Mouse (Mus musculus) bone marrow, adult 2 months (tissue): Measurements from ENCODE around the gene Sort1. TPM values are rescaled to one million over a fixed set of nuclear protein-coding genes. Genes with fewer than 3 reads are reported as not detected.

Experiments
- H3K27ac ChIP-seq: fragments of 200-500 bp; 2 replicates; pipeline ENCODE4 v1.5.1; 2012; ENCODE audit warnings: low read depth, mild to moderate bottlenecking, control low read depth, inconsistent platforms, low read length; ENCODE audit not compliant: control insufficient read depth, poor library complexity, insufficient read depth
- H3K4me1 ChIP-seq: fragments of 200-500 bp; 2 replicates; pipeline ENCODE4 v1.6.1; 2011; ENCODE audit warnings: low read length; ENCODE audit not compliant: control insufficient read depth, insufficient read depth
- H3K4me3 ChIP-seq: fragments of 200-500 bp; replicated peaks from 2 replicates; pipeline ENCODE3; 2011; ENCODE audit warnings: mild to moderate bottlenecking, low read depth, low read length, control low read depth; ENCODE audit not compliant: control insufficient read depth
- CTCF ChIP-seq: fragments of 200-500 bp; IDR thresholded peaks from 2 replicates; pipeline ENCODE4 v1.5.1; 2011; ENCODE audit warnings: low read length, control low read depth; ENCODE audit not compliant: control insufficient read depth, insufficient read depth
- POLR2A ChIP-seq: fragments of 200-500 bp; IDR thresholded peaks from 2 replicates; pipeline ENCODE4 v1.6.1; 2011; ENCODE audit warnings: low read depth, mild to moderate bottlenecking, control low read depth, low read length, borderline replicate concordance; ENCODE audit not compliant: control insufficient read depth
- WGBS: fragments of 180-500 bp; shearing (Covaris S2); methylation state at CpG from one replicate; pipeline ENCODE4 v1.1.7; 2018; 5-methylcytosine and 5-hydroxymethylcytosine counted together
- polyA plus RNA-seq: library from polyadenylated mRNA; stranded (reverse); fragments of >200 nt; gene quantifications from 2 replicates; pipeline ENCODE4 v1.2.4, GENCODE M21; 2011; ENCODE audit warnings: low replicate concordance; ENCODE audit not compliant: missing spikeins, insufficient read depth, insufficient read length

Sort1 gene
- polyA plus RNA-seq, 1 experiment, result 15.6 TPM

- H3K4me3 ChIP-seq, result no peak overlapping the region
- no peak for TF ChIP-seq POLR2A
- H3K27ac ChIP-seq, result no peak overlapping the region
- H3K4me1 ChIP-seq, result no peaks in the 10 kb centered on the region; the same call in 1 of the 2 replicates
- 89% methylated on average over 3 of the region's 3 CpGs for WGBS
These were observed 39.1 kb downstream of the Sort1 start for GRCm38 (mm10) chr3:108322962-108323361.

GRCm38 (mm10) chr3:108324837-108325236 is 41.0 kb downstream of the Sort1 start:
- WGBS, result 91% methylated on average over 4 of the region's 4 CpGs
- no peaks in the 10 kb centered on the region; the same call in 1 of the 2 replicates for H3K4me1 ChIP-seq
- H3K27ac ChIP-seq, result no peak overlapping the region
- H3K4me3 ChIP-seq, result no peak overlapping the region
- no peak for TF ChIP-seq POLR2A
- TF ChIP-seq CTCF, result no peak

- WGBS, result 82% methylated on average over 9 of the region's 9 CpGs
- TF ChIP-seq POLR2A (no peak), CTCF (no peak)
These were observed 41.6 kb downstream of the Sort1 start for GRCm38 (mm10) chr3:108325521-108325920.

GRCm38 (mm10) chr3:108327275-108327674 is 43.4 kb downstream of the Sort1 start:
- Histone ChIP-seq H3K4me3 (no peak overlapping the region), H3K27ac (no peak overlapping the region), H3K4me1 (no peaks in the 10 kb centered on the region; the same call in 1 of the 2 replicates)
- 92% methylated on average over 8 of the region's 8 CpGs for WGBS
- TF ChIP-seq POLR2A, result no peak
- TF ChIP-seq CTCF, result no peak

More at GRCm38 (mm10) chr3:108325521-108325920, 41.6 kb downstream of the Sort1 start:
- Histone ChIP-seq H3K27ac (no peak overlapping the region), H3K4me3 (no peak overlapping the region), H3K4me1 (no peaks in the 10 kb centered on the region; the same call in 1 of the 2 replicates)

GRCm38 (mm10) chr3:108327916-108328315 is 44.0 kb downstream of the Sort1 start:
- 74% methylated on average over 3 of the region's 3 CpGs for WGBS
- no peaks in the 10 kb centered on the region; the same call in 1 of the 2 replicates for H3K4me1 ChIP-seq
- TF ChIP-seq POLR2A, result no peak
- no peak for TF ChIP-seq CTCF
- H3K27ac ChIP-seq, result no peak overlapping the region
- no peak overlapping the region for H3K4me3 ChIP-seq

- 28% methylated on average over 9 of the region's 9 CpGs for WGBS
- H3K27ac ChIP-seq, result no peak overlapping the region
- TF ChIP-seq POLR2A, result no peak
- no peak for TF ChIP-seq CTCF
- no peaks in the 10 kb centered on the region for H3K4me1 ChIP-seq
- no peak overlapping the region for H3K4me3 ChIP-seq
These were observed 44.6 kb downstream of the Sort1 start for GRCm38 (mm10) chr3:108328441-108328841.

- WGBS, result 89% methylated on average over 6 of the region's 6 CpGs
- H3K4me3 ChIP-seq, result no peak overlapping the region
- H3K27ac ChIP-seq, result no peak overlapping the region
- no peaks in the 10 kb centered on the region for H3K4me1 ChIP-seq
- TF ChIP-seq CTCF (no peak), POLR2A (no peak)
These were observed 46.9 kb downstream of the Sort1 start for GRCm38 (mm10) chr3:108330812-108331211.

GRCm38 (mm10) chr3:108336878-108337277 is 53.0 kb downstream of the Sort1 start:
- H3K4me1 ChIP-seq, result no peaks in the 10 kb centered on the region
- no peak overlapping the region for H3K27ac ChIP-seq
- no peak overlapping the region for H3K4me3 ChIP-seq
- WGBS, result 86% methylated on average over 5 of the region's 5 CpGs
- no peak for TF ChIP-seq POLR2A
- no peak for TF ChIP-seq CTCF

- WGBS, result 77% methylated on average over 2 of the region's 2 CpGs
- no peak for TF ChIP-seq CTCF
- TF ChIP-seq POLR2A, result no peak
These were observed 57.2 kb downstream of the Sort1 start for GRCm38 (mm10) chr3:108341040-108341439.

GRCm38 (mm10) chr3:108342185-108342584 is 58.3 kb downstream of the Sort1 start:
- WGBS, result 74% methylated on average over 7 of the region's 7 CpGs

More at GRCm38 (mm10) chr3:108341040-108341439, 57.2 kb downstream of the Sort1 start:
- no peak overlapping the region for H3K27ac ChIP-seq
- no peaks in the 10 kb centered on the region; the same call in 1 of the 2 replicates for H3K4me1 ChIP-seq
- no peak overlapping the region for H3K4me3 ChIP-seq

More at GRCm38 (mm10) chr3:108342185-108342584, 58.3 kb downstream of the Sort1 start:
- H3K4me3 ChIP-seq, result no peak overlapping the region
- no peaks in the 10 kb centered on the region; the same call in 1 of the 2 replicates for H3K4me1 ChIP-seq
- TF ChIP-seq CTCF (no peak), POLR2A (no peak)
- H3K27ac ChIP-seq, result no peak overlapping the region
